Mouse (Mus musculus) right cerebral cortex, adult 2 months (tissue): ENCODE measurements around the gene Dnah6.
A peak's percentile ranks its signal among the peaks of the same experiment; 100 is the strongest.

ENCODE experiments used
- DNase-seq, 2 experiments: peaks; one replicate each; pipeline ENCODE4 v3.0.0; 2021 to 2022; ENCODE audit warnings: low spot score in 2 of 2

Gene Dnah6

GRCm38 (mm10) chr6:73028853-73029252 lies 192.6 kb downstream of the Dnah6 start:
- no peak for DNase-seq

GRCm38 (mm10) chr6:73027881-73028280 lies 193.6 kb downstream of the Dnah6 start:
- no peak for DNase-seq

GRCm38 (mm10) chr6:73026898-73027297 lies 194.6 kb downstream of the Dnah6 start:
- no peak for DNase-seq

- DNase-seq, result no peak
Observed at GRCm38 (mm10) chr6:73020061-73020460, 201.4 kb downstream of the Dnah6 start.

- no peak for DNase-seq
Observed at GRCm38 (mm10) chr6:73018725-73019280, 202.6 kb downstream of the Dnah6 start.

GRCm38 (mm10) chr6:73014317-73015160 lies 206.9 kb downstream of the Dnah6 start:
- DNase-seq, result no peak

GRCm38 (mm10) chr6:73012931-73013330 lies 208.5 kb downstream of the Dnah6 start:
- DNase-seq, result no peak

- DNase-seq, result no peak
Observed at GRCm38 (mm10) chr6:73011827-73012226, 209.6 kb downstream of the Dnah6 start.

- peak; percentile 43 to 45 for DNase-seq
Observed at GRCm38 (mm10) chr6:73010073-73010472, 211.4 kb downstream of the Dnah6 start.

GRCm38 (mm10) chr6:73003601-73004000 lies 217.8 kb downstream of the Dnah6 start:
- DNase-seq, result no peak

- no peak for DNase-seq
Observed at GRCm38 (mm10) chr6:73002391-73002790, 219.1 kb downstream of the Dnah6 start.

- DNase-seq, result no peak
Observed at GRCm38 (mm10) chr6:72998809-72999208, 222.6 kb downstream of the Dnah6 start.

GRCm38 (mm10) chr6:72993688-72994082 lies 227.8 kb downstream of the Dnah6 start:
- DNase-seq, result no peak

- no peak for DNase-seq
Observed at GRCm38 (mm10) chr6:72993054-72993687, 228.3 kb downstream of the Dnah6 start.

- no peak for DNase-seq
Observed at GRCm38 (mm10) chr6:72990206-72990605, 231.2 kb downstream of the Dnah6 start.

- no peak for DNase-seq
Observed at GRCm38 (mm10) chr6:72989028-72989736, 232.3 kb downstream of the Dnah6 start.

- DNase-seq, result no peak
Observed at GRCm38 (mm10) chr6:72982506-72982905, 238.9 kb downstream of the Dnah6 start.

- DNase-seq, result no peak
Observed at GRCm38 (mm10) chr6:72981851-72982250, 239.6 kb downstream of the Dnah6 start.

GRCm38 (mm10) chr6:72981124-72981651 lies 240.3 kb downstream of the Dnah6 start:
- peak; percentile 17 to 18 for DNase-seq

GRCm38 (mm10) chr6:72976866-72977265 lies 244.6 kb downstream of the Dnah6 start:
- DNase-seq, result no peak

- DNase-seq, result no peak
Observed at GRCm38 (mm10) chr6:72971074-72971473, 250.4 kb downstream of the Dnah6 start.

- DNase-seq, result no peak
Observed at GRCm38 (mm10) chr6:72969787-72970186, 251.7 kb downstream of the Dnah6 start.
